Mouse (Mus musculus): ENCODE results near the gene Ccdc154. TPM values are rescaled to one million over a fixed set of nuclear protein-coding genes. Genes with fewer than 3 reads are reported as not detected.

The Ccdc154 gene
- polyA plus RNA-seq, 1 experiment from 2014 or later = not detected

DNA sequence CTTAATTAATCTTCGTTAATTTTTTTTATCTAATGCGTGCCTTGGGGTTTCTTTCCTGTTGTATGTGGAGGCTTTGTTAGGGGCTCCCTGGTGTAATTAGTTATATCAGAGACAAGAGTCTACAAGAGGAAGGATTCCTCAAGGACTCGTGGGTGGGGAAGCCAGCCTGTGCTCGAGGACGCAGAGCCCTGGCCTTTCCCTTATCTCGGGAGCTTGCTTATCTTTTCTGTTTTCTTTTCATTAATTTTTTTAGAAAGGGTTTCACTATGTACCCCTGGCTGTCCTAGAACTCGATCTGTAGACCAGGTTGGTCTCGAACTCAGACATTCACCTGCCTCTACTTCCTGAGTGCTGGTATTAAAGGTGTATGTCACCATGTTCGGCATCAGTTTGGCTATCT lies 34.6 kb upstream of the Ccdc154 start:
- Histone ChIP-seq H3K27me3 (ENCODE audit: control insufficient read depth, insufficient read depth, low read length) (0 out of 2 replicates have a peak, but pooled peaks cover 2% of the 10 kb centered on the region), H3K4me2 (ENCODE audit: low read depth, low read length) (no peak overlapping the region), H3K27ac (ENCODE audit: low read length) (no peak overlapping the region), H3K36me3 (ENCODE audit: control insufficient read depth, insufficient read depth) (no peaks in the 10 kb centered on the region), H3K4me1 (ENCODE audit: control insufficient read depth, insufficient read depth, low read length) (0 out of 2 replicates have a peak, but pooled peaks cover 7% of the 10 kb centered on the region), H3K4me3 (ENCODE audit: low read length) (no peak overlapping the region), H3K9ac (ENCODE audit: low read length) (no peak overlapping the region), H3K9me3 (replicated peaks; ENCODE audit: control insufficient read depth, low read length) (no peaks in the 10 kb centered on the region)
- ATAC-seq (replicated peaks; ENCODE audit: extremely low read depth, insufficient read depth, low FRiP score) = no peak
- WGBS = 50% methylated on average over 9 of the region's 9 CpGs

DNA sequence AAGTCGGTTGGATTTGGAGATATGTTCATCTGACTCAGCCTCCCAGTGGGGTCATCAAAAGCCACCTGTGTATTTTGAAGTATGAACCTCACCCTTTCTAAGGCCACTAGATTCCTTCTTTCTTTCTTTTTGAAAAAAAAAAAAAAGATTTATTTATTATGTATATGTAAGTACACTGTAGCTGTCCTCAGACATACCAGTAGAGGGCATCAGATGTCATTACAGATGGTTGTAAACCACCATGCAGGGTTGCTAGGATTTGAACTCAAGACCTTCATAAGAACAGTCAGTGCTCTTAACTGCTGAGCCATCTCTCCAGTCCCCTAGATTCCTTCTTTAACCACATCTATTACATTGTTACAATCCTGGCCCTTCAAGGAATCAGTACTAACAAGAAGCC lies 32.2 kb upstream of the Ccdc154 start:
- Histone ChIP-seq H3K9ac (ENCODE audit: low read length) (no peak overlapping the region), H3K36me3 (ENCODE audit: control insufficient read depth, insufficient read depth) (no peaks in the 10 kb centered on the region), H3K9me3 (replicated peaks; ENCODE audit: control insufficient read depth, low read length) (no peaks in the 10 kb centered on the region), H3K4me2 (ENCODE audit: low read depth, low read length) (no peak overlapping the region), H3K27me3 (ENCODE audit: control insufficient read depth, insufficient read depth, low read length) (no peaks in the 10 kb centered on the region), H3K4me1 (ENCODE audit: control insufficient read depth, insufficient read depth, low read length) (peaks cover 18% of the 10 kb centered on the region), H3K27ac (ENCODE audit: low read length) (no peak overlapping the region), H3K4me3 (ENCODE audit: low read length) (no peak overlapping the region)
- WGBS = 79% methylated on average over 1 of the region's 1 CpGs
- ATAC-seq (replicated peaks; ENCODE audit: extremely low read depth, insufficient read depth, low FRiP score) = no peak

DNA sequence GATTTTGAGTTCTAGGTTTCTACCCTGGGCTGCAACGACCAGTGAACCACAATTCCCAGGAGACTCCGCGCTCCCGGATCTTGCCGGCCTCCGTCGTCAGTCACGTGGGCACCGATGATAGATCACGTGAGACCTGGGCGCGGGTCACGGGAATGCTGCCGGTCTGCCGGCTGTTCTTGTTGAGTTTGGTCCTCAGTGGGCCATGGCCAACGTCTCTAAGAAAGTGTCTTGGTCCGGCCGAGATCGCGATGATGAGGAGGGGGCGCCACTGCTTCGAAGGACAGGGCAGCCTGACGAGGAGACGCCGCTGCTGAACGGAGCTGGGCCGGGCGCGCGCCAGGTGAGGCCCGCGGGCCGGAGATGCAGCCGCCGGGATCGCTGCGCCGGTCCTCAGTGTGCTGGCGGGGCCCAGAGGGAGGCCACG lies 29.0 kb upstream of the Ccdc154 start, which contains the start of gene Clcn7:
Gene Clcn7 (plus strand): TSS at position 117 of the 424 bp plus-strand sequence.
- Histone ChIP-seq H3K4me1 (ENCODE audit: control insufficient read depth, insufficient read depth, low read length) (peaks cover 11% of the 10 kb centered on the region), H3K27ac (ENCODE audit: low read length) (no peak within 1 kb of the TSS), H3K9me3 (replicated peaks; ENCODE audit: control insufficient read depth, low read length) (no peaks in the 10 kb centered on the region), H3K4me2 (ENCODE audit: low read depth, low read length) (peak within 1 kb of the TSS; percentile 96), H3K9ac (ENCODE audit: low read length) (peak within 1 kb of the TSS; percentile 91), H3K36me3 (ENCODE audit: control insufficient read depth, insufficient read depth) (no peaks in the 10 kb centered on the region), H3K4me3 (ENCODE audit: low read length) (peak within 1 kb of the TSS; percentile 98), H3K27me3 (ENCODE audit: control insufficient read depth, insufficient read depth, low read length) (no peaks in the 10 kb centered on the region)
- WGBS = 0% methylated on average over 40 of the region's 40 CpGs
- ATAC-seq (replicated peaks; ENCODE audit: extremely low read depth, insufficient read depth, low FRiP score) = peak; percentile 92

DNA sequence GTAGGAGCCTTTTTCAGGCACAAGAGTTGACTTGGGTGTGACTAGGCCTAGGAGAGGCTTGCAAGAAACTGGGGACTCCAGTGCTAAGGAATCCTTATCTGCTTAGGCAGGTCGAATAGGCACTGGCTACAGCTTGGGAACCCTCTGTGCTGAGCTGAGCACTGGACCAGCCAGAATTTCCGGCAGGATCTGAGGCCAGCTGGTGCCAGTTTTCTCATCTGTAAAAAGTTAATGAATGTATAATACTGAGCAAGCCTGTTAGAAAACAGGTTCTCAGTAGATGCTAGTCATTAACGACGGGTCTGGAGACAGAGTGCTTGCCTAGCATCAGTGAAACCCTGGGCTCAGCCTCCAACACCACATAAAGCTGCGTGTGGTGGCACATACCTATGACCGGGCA lies 26.6 kb upstream of the Ccdc154 start:
- no peak overlapping the region for H3K4me3 ChIP-seq (ENCODE audit: low read length)
- no peak overlapping the region for H3K9ac ChIP-seq (ENCODE audit: low read length)
- ATAC-seq (replicated peaks; ENCODE audit: extremely low read depth, insufficient read depth, low FRiP score) = no peak
- WGBS = 88% methylated on average over 6 of the region's 6 CpGs
- no peaks in the 10 kb centered on the region for H3K36me3 ChIP-seq (ENCODE audit: control insufficient read depth, insufficient read depth)
- H3K4me1 ChIP-seq (ENCODE audit: control insufficient read depth, insufficient read depth, low read length) = peaks cover 11% of the 10 kb centered on the region
- no peaks in the 10 kb centered on the region for H3K9me3 ChIP-seq (replicated peaks; ENCODE audit: control insufficient read depth, low read length)
- no peak overlapping the region for H3K27ac ChIP-seq (ENCODE audit: low read length)
- no peaks in the 10 kb centered on the region for H3K27me3 ChIP-seq (ENCODE audit: control insufficient read depth, insufficient read depth, low read length)
- no peak overlapping the region for H3K4me2 ChIP-seq (ENCODE audit: low read depth, low read length)

DNA sequence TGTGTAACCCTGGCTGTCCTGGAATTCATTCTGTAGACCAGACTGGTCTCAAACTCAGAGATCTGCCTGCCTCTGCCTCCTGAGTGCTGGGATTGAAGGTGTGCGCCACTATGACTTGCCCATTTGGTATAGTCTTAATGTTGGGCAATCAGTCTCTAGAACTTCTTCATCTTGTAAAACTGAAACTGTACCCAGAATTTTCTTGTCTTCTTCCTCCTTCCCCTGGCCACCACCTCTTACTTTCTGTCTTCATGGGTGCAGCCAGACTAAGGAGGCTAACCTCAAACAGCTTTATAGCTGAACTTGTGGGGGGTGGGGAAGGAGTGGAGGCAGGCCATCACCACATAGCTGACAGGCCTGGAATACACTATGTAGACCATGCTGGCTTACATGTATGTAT lies 23.5 kb upstream of the Ccdc154 start:
- no peak overlapping the region for H3K4me3 ChIP-seq (ENCODE audit: low read length)
- no peaks in the 10 kb centered on the region for H3K36me3 ChIP-seq (ENCODE audit: control insufficient read depth, insufficient read depth)
- peaks cover 7% of the 10 kb centered on the region for H3K4me1 ChIP-seq (ENCODE audit: control insufficient read depth, insufficient read depth, low read length)
- ATAC-seq (replicated peaks; ENCODE audit: extremely low read depth, insufficient read depth, low FRiP score) = no peak
- no peak overlapping the region for H3K27ac ChIP-seq (ENCODE audit: low read length)
- WGBS = 100% methylated on average over 1 of the region's 1 CpGs
- H3K9me3 ChIP-seq (replicated peaks; ENCODE audit: control insufficient read depth, low read length) = no peaks in the 10 kb centered on the region
- no peak overlapping the region for H3K9ac ChIP-seq (ENCODE audit: low read length)
- no peaks in the 10 kb centered on the region for H3K27me3 ChIP-seq (ENCODE audit: control insufficient read depth, insufficient read depth, low read length)
- no peak overlapping the region for H3K4me2 ChIP-seq (ENCODE audit: low read depth, low read length)

DNA sequence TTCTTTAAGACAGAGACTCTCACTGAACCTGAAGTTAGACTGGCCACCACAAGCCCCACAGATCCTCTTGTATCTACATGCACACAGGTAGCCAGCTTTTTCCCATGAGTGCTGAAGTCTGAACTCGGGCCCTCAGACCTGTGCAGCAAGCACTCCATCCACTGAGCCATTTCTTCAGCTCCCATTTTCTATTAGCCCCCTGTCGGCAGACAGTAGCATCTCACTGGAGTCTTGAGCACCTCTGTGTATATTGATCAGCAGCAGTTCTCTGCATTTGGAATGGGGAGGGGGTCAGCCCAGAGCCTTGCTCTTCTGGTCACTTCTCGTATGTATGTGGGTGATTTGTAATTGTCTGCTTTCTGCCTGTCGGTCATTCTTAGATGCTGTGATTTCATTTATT lies 22.3 kb upstream of the Ccdc154 start:
- H3K9me3 ChIP-seq (replicated peaks; ENCODE audit: control insufficient read depth, low read length) = no peaks in the 10 kb centered on the region
- no peaks in the 10 kb centered on the region for H3K27me3 ChIP-seq (ENCODE audit: control insufficient read depth, insufficient read depth, low read length)
- no peak overlapping the region for H3K27ac ChIP-seq (ENCODE audit: low read length)
- H3K9ac ChIP-seq (ENCODE audit: low read length) = no peak overlapping the region
- no peak for ATAC-seq (replicated peaks; ENCODE audit: extremely low read depth, insufficient read depth, low FRiP score)
- no peaks in the 10 kb centered on the region for H3K4me1 ChIP-seq (ENCODE audit: control insufficient read depth, insufficient read depth, low read length)
- WGBS = 68% methylated on average over 4 of the region's 4 CpGs
- no peak overlapping the region for H3K4me2 ChIP-seq (ENCODE audit: low read depth, low read length)
- H3K4me3 ChIP-seq (ENCODE audit: low read length) = no peak overlapping the region
- no peaks in the 10 kb centered on the region; the same call in 1 of the 2 replicates for H3K36me3 ChIP-seq (ENCODE audit: control insufficient read depth, insufficient read depth)

DNA sequence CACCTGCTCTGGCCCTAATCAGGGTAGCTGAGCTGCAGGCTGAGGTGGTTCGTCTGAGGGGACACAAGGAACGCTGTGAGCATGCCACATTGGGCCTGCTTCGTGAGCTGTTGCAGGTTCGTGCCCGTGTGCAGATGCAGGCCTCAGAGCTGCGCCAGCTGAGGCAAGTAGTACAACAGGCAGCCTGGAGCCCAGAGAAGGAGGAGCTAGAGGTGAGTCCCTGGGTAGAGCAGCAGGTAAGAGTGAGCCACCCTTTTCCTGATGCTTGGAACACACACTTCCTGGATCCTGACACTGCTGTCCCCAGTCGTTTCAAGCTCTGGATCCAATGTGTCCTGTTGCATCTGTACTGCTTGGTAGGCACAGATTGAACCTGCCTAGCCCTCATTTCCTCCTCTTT lies 1.1 kb downstream of the Ccdc154 start:
- WGBS = 61% methylated on average over 7 of the region's 7 CpGs

DNA sequence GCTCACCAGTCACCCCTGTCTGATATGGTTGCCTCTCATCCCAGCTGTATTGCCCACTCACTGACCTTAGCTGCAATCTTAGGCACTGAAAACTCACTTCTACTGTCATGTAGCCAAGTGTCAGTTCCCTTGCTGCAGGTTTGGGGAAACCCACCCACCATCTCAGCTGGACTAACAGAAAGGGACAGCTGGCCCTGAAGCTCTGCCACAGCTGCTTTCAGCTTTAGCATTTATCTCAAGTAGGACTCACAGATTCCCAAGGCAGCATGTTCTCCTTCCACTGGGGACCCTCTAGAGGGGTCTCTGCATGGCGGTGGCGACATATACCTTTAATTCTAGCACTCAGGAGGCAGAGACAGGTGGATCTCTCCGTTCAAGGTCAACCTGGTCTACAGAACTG lies 2.5 kb downstream of the Ccdc154 start:
- Histone ChIP-seq H3K4me2 (ENCODE audit: low read depth, low read length) (no peak overlapping the region), H3K4me3 (ENCODE audit: low read length) (no peak overlapping the region), H3K36me3 (ENCODE audit: control insufficient read depth, insufficient read depth) (0 out of 2 replicates have a peak, but pooled peaks cover 2% of the 10 kb centered on the region), H3K9ac (ENCODE audit: low read length) (no peak overlapping the region), H3K27ac (ENCODE audit: low read length) (no peak overlapping the region), H3K9me3 (replicated peaks; ENCODE audit: control insufficient read depth, low read length) (no peaks in the 10 kb centered on the region), H3K27me3 (ENCODE audit: control insufficient read depth, insufficient read depth, low read length) (no peaks in the 10 kb centered on the region), H3K4me1 (ENCODE audit: control insufficient read depth, insufficient read depth, low read length) (no peaks in the 10 kb centered on the region)
- WGBS = 81% methylated on average over 3 of the region's 3 CpGs
- ATAC-seq (replicated peaks; ENCODE audit: extremely low read depth, insufficient read depth, low FRiP score) = no peak

More for the DNA sequence above, 1.1 kb downstream of the Ccdc154 start:
- no peak for ATAC-seq (replicated peaks; ENCODE audit: extremely low read depth, insufficient read depth, low FRiP score)
- H3K36me3 ChIP-seq (ENCODE audit: control insufficient read depth, insufficient read depth) = 0 out of 2 replicates have a peak, but pooled peaks cover 3% of the 10 kb centered on the region
- no peaks in the 10 kb centered on the region for H3K27me3 ChIP-seq (ENCODE audit: control insufficient read depth, insufficient read depth, low read length)
- H3K9me3 ChIP-seq (replicated peaks; ENCODE audit: control insufficient read depth, low read length) = no peaks in the 10 kb centered on the region
- H3K27ac ChIP-seq (ENCODE audit: low read length) = no peak overlapping the region
- no peak overlapping the region for H3K4me2 ChIP-seq (ENCODE audit: low read depth, low read length)
- H3K4me1 ChIP-seq (ENCODE audit: control insufficient read depth, insufficient read depth, low read length) = no peaks in the 10 kb centered on the region
- no peak overlapping the region for H3K9ac ChIP-seq (ENCODE audit: low read length)
- no peak overlapping the region for H3K4me3 ChIP-seq (ENCODE audit: low read length)

DNA sequence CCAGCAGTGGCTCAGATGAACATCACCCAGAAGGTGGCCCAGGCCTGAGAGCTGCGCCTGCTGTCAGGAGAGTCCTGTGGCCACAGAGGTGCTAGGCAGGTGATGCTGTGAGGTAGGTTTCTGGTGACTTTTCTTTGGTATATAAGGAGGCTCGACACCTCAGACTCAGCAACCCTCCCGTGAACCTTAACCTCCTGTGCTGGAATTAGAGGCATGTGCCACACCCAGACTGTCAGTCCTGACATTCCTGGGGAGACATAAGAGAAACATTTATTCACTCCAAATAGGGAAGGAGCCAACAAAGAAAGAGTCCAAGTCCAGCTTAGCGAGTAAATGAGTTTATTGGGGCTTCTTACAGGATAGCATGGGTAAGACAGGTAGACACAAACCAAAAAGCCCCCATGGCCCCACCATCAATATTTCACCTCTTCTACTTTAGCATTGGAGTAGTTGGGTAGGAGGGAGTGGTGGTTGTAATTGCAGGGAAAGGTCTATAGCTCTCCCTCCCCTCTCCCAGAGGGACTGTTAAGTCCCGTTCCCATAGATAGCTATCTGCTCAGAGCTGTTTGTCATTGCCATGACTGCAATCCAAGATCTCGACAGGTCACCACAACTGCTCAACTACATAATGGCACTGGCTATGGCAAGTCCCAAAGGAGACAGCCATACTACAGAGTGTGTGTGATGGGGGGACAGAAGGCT lies 3.9 kb downstream of the Ccdc154 start:
- WGBS = 43% methylated on average over 6 of the region's 6 CpGs
- Histone ChIP-seq H3K9me3 (replicated peaks; ENCODE audit: control insufficient read depth, low read length) (no peaks in the 10 kb centered on the region), H3K9ac (ENCODE audit: low read length) (no peak overlapping the region), H3K4me2 (ENCODE audit: low read depth, low read length) (no peak overlapping the region), H3K4me1 (ENCODE audit: control insufficient read depth, insufficient read depth, low read length) (no peaks in the 10 kb centered on the region), H3K36me3 (ENCODE audit: control insufficient read depth, insufficient read depth) (no peaks in the 10 kb centered on the region), H3K4me3 (ENCODE audit: low read length) (no peak overlapping the region), H3K27me3 (ENCODE audit: control insufficient read depth, insufficient read depth, low read length) (no peaks in the 10 kb centered on the region), H3K27ac (ENCODE audit: low read length) (no peak overlapping the region)
- no peak for ATAC-seq (replicated peaks; ENCODE audit: extremely low read depth, insufficient read depth, low FRiP score)

All from heart, embryonic 16.5 days (tissue).